Mouse (Mus musculus): ENCODE data around the gene Cyp11a1. TPM values are rescaled to one million over a fixed set of nuclear protein-coding genes. Genes with fewer than 3 reads are reported as not detected.

Gene Cyp11a1
- polyA plus RNA-seq, 1 experiment from 2014 or later: 0.26 TPM

DNA sequence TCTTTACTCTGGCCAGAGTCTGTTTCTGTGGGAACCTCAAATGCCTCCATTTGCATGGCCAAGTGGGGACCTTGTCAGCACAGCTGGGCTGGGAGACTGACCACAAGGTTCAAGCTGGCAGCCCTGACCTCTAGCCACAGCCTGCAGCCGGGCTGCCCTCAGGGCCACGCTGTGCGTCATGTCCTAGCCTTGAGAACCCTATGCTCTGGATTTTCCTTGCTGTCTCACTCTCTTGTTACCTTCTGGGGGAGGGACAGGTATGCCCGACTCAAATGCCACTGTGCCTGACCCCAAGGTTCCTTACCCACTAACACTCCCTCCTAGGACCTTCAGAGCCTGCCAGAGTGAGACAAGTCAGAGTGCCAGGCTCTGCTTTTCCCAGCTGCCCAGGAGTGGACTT lies 30.8 kb downstream of the Cyp11a1 start:
- WGBS: 68% methylated on average over 4 of the region's 4 CpGs
- peaks cover 4% of the 10 kb centered on the region; the same call in 1 of the 2 replicates for H3K4me1 ChIP-seq (ENCODE audit: control insufficient read depth, insufficient read depth, low read length)

DNA sequence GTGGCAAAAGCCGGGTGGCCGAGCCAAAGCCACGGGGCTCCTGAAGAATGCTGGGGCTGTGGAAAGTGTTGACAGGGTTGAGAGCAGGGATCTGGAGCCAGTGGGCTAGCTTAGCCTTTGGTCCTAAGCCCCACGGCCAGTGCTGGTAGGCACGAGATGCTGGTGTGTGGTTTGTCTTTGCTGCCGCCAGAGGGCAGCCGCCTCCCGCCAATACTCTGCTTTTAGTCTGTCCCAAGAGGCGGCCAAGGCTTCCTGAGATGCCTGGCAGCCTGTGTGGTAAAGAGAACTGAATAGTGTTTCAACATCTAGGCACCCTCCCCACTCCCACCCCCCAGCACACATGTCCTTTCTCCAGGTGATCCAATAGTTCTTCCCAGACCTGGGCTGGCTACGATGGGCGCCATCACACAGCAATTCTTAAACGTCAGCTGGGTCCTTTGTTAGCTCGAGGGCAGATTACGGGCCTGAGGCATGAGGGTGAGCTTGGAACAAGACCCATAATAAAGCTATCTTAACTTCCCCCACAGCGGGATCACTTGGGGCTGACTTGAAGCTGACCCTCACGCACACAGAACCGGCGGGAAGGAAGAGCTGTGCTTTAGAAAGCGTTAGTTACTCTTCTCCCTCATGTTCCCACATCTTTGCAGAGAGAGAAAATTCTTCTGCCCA lies 32.4 kb downstream of the Cyp11a1 start:
- ATAC-seq (ENCODE audit: insufficient number of reproducible peaks, insufficient read depth, low FRiP score, low read depth): peak; percentile 53; the same call in 1 of the 2 replicates
- 31% methylated on average over 19 of the region's 19 CpGs for WGBS
- no peaks in the 10 kb centered on the region for H3K36me3 ChIP-seq (ENCODE audit: control insufficient read depth, insufficient read depth, low read length)
- H3K9me3 ChIP-seq (ENCODE audit: control insufficient read depth, low read depth, low read length): no peaks in the 10 kb centered on the region
- no peak overlapping the region for H3K9ac ChIP-seq (replicated peaks; ENCODE audit: low read depth, low read length)
- no peak overlapping the region for H3K4me2 ChIP-seq (replicated peaks; ENCODE audit: low read depth, low read length)
- H3K4me1 ChIP-seq (ENCODE audit: control insufficient read depth, insufficient read depth, low read length): peaks cover 4% of the 10 kb centered on the region; the same call in 1 of the 2 replicates
- H3K27me3 ChIP-seq (ENCODE audit: control insufficient read depth, insufficient read depth, low read length): no peaks in the 10 kb centered on the region
- H3K27ac ChIP-seq (ENCODE audit: low read length): no peak overlapping the region
- H3K4me3 ChIP-seq (ENCODE audit: low read depth, low read length): no peak overlapping the region

More for the DNA sequence above, 30.8 kb downstream of the Cyp11a1 start:
- Histone ChIP-seq H3K36me3 (ENCODE audit: control insufficient read depth, insufficient read depth, low read length) (no peaks in the 10 kb centered on the region), H3K9ac (replicated peaks; ENCODE audit: low read depth, low read length) (no peak overlapping the region), H3K4me2 (replicated peaks; ENCODE audit: low read depth, low read length) (no peak overlapping the region), H3K27ac (ENCODE audit: low read length) (no peak overlapping the region), H3K4me3 (ENCODE audit: low read depth, low read length) (no peak overlapping the region), H3K9me3 (ENCODE audit: control insufficient read depth, low read depth, low read length) (no peaks in the 10 kb centered on the region), H3K27me3 (ENCODE audit: control insufficient read depth, insufficient read depth, low read length) (no peaks in the 10 kb centered on the region)
- ATAC-seq (ENCODE audit: insufficient number of reproducible peaks, insufficient read depth, low FRiP score, low read depth): no peak

DNA sequence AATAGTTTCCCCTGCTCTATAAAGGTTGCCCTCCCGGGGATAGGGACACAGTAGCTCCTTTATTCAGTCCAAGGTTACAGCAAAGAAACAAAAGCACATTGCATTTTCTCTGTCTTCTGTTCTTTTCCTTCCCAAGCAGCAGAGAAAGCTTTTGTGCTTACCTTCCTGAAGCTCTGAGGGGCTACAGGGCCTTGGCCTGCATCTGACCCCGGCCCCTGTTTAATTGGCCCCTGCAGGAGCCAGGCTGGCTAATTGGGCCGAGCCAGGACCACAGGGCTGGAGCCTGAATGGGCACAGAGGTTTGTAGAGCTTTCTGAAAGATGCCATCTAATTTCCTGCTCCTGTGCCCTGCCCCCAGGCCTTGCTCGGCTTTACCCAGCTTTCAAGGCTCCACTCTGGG lies 34.8 kb downstream of the Cyp11a1 start:
- H3K27me3 ChIP-seq (ENCODE audit: control insufficient read depth, insufficient read depth, low read length): no peaks in the 10 kb centered on the region
- H3K9ac ChIP-seq (replicated peaks; ENCODE audit: low read depth, low read length): no peak overlapping the region
- H3K36me3 ChIP-seq (ENCODE audit: control insufficient read depth, insufficient read depth, low read length): no peaks in the 10 kb centered on the region
- H3K4me3 ChIP-seq (ENCODE audit: low read depth, low read length): no peak overlapping the region
- no peak overlapping the region for H3K4me2 ChIP-seq (replicated peaks; ENCODE audit: low read depth, low read length)
- H3K27ac ChIP-seq (ENCODE audit: low read length): no peak overlapping the region; the same call in 1 of the 2 replicates
- no peak for ATAC-seq (ENCODE audit: insufficient number of reproducible peaks, insufficient read depth, low FRiP score, low read depth)
- WGBS: 52% methylated on average over 4 of the region's 4 CpGs
- H3K9me3 ChIP-seq (ENCODE audit: control insufficient read depth, low read depth, low read length): no peaks in the 10 kb centered on the region
- H3K4me1 ChIP-seq (ENCODE audit: control insufficient read depth, insufficient read depth, low read length): peaks cover 6% of the 10 kb centered on the region; the same call in 1 of the 2 replicates

DNA sequence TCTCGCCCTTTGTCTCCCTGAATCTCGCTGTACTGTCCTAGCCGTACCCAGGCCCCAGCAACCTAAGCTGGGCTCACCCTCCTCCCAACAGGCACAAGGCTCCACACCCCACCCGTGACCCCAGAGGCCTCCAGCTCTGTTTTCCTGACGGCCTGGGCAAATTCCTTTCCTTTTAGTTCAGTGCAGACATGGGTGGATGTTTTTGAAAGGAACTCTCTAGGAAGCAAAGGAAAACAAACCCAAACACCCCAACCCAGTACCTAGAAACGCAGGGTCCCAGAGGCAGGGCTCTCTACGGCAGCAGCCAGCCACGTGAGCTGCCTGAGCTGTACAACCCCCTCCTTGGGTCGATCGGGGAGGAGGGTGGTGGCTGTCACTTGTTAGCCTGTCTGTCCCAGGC lies 36.2 kb downstream of the Cyp11a1 start:
- H3K36me3 ChIP-seq (ENCODE audit: control insufficient read depth, insufficient read depth, low read length): no peaks in the 10 kb centered on the region
- H3K9me3 ChIP-seq (ENCODE audit: control insufficient read depth, low read depth, low read length): no peaks in the 10 kb centered on the region
- peaks cover 6% of the 10 kb centered on the region; the same call in 1 of the 2 replicates for H3K4me1 ChIP-seq (ENCODE audit: control insufficient read depth, insufficient read depth, low read length)
- no peak overlapping the region for H3K4me3 ChIP-seq (ENCODE audit: low read depth, low read length)
- ATAC-seq (ENCODE audit: insufficient number of reproducible peaks, insufficient read depth, low FRiP score, low read depth): no peak
- no peak overlapping the region for H3K4me2 ChIP-seq (replicated peaks; ENCODE audit: low read depth, low read length)
- H3K9ac ChIP-seq (replicated peaks; ENCODE audit: low read depth, low read length): no peak overlapping the region
- WGBS: 32% methylated on average over 10 of the region's 10 CpGs
- no peaks in the 10 kb centered on the region for H3K27me3 ChIP-seq (ENCODE audit: control insufficient read depth, insufficient read depth, low read length)
- H3K27ac ChIP-seq (ENCODE audit: low read length): no peak overlapping the region

DNA sequence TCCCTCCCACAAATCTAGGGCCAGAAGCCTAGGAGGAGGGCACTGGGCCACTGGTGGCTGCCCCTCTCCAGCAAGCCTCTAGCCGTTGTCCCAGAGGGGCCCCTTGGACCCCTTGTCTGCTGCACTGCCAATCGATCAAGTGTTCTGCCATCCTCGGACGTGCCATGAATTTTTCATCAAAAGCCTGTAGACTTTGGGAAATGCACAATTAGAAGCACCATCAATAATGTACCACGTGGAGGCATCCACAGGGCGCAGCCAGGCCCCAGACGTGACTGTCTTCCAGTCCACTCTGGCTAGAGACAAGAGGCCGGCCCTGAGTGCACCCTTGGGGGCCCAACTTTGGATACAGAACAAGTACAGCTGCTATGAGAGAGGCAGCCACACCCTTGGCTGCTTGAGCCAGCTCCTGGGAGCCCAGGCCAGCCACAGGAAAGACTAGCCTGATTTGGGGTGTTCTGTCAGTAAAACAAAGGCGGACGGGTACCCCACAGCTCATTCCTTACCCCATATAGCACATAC lies 37.3 kb downstream of the Cyp11a1 start:
- no peak for ATAC-seq (ENCODE audit: insufficient number of reproducible peaks, insufficient read depth, low FRiP score, low read depth)
- no peaks in the 10 kb centered on the region for H3K36me3 ChIP-seq (ENCODE audit: control insufficient read depth, insufficient read depth, low read length)
- 83% methylated on average over 10 of the region's 10 CpGs for WGBS
- H3K27ac ChIP-seq (ENCODE audit: low read length): no peak overlapping the region
- H3K9ac ChIP-seq (replicated peaks; ENCODE audit: low read depth, low read length): no peak overlapping the region
- no peak overlapping the region for H3K4me2 ChIP-seq (replicated peaks; ENCODE audit: low read depth, low read length)
- H3K4me3 ChIP-seq (ENCODE audit: low read depth, low read length): no peak overlapping the region
- H3K4me1 ChIP-seq (ENCODE audit: control insufficient read depth, insufficient read depth, low read length): peaks cover 6% of the 10 kb centered on the region; the same call in 1 of the 2 replicates
- no peaks in the 10 kb centered on the region for H3K27me3 ChIP-seq (ENCODE audit: control insufficient read depth, insufficient read depth, low read length)
- no peaks in the 10 kb centered on the region for H3K9me3 ChIP-seq (ENCODE audit: control insufficient read depth, low read depth, low read length)

DNA sequence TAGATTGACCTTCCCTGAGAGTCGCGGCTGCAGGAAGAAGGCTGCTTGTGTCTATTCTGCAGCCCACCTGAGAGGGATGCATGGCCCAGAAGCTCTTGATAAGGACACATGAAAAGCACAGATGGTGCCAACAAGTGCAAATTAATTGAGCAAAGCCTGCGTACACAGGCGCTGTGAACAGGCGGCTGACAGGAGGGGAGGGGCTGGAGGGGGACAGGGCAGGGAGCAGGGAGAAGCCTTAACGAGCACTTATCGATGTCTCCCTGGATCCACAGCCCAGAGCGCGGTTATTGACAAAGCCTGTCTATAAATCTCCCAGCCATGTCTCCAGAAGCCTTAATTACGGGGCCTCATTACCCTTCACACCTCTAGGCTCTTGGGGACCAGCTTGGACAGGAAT lies 38.6 kb downstream of the Cyp11a1 start:
- no peak overlapping the region for H3K9ac ChIP-seq (replicated peaks; ENCODE audit: low read depth, low read length)
- H3K9me3 ChIP-seq (ENCODE audit: control insufficient read depth, low read depth, low read length): no peaks in the 10 kb centered on the region
- no peaks in the 10 kb centered on the region for H3K36me3 ChIP-seq (ENCODE audit: control insufficient read depth, insufficient read depth, low read length)
- H3K4me3 ChIP-seq (ENCODE audit: low read depth, low read length): no peak overlapping the region
- H3K4me2 ChIP-seq (replicated peaks; ENCODE audit: low read depth, low read length): no peak overlapping the region
- 32% methylated on average over 10 of the region's 10 CpGs for WGBS
- peaks cover 6% of the 10 kb centered on the region; the same call in 1 of the 2 replicates for H3K4me1 ChIP-seq (ENCODE audit: control insufficient read depth, insufficient read depth, low read length)
- no peak overlapping the region for H3K27ac ChIP-seq (ENCODE audit: low read length)
- no peaks in the 10 kb centered on the region for H3K27me3 ChIP-seq (ENCODE audit: control insufficient read depth, insufficient read depth, low read length)
- ATAC-seq (ENCODE audit: insufficient number of reproducible peaks, insufficient read depth, low FRiP score, low read depth): no peak

DNA sequence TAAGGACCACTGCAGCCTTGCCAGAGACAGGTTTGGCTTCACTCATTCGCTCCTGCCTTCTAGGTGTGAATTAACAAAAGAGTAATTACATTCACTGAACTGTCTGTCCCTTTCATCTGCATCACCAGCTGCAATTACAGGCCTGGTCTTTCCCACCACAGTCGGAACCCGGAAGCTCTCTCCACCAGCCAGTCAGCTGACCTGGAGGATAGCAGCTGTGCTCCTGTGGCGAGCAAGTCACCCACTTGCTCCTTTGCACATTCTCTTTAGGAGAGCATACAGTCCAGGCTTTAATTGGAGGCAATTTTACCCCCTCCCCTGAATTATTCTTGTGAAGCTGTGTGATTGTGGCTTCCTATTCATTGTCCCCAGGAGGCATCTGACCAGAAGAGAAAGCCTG lies 39.4 kb downstream of the Cyp11a1 start:
- Histone ChIP-seq H3K4me2 (replicated peaks; ENCODE audit: low read depth, low read length) (no peak overlapping the region), H3K9ac (replicated peaks; ENCODE audit: low read depth, low read length) (no peak overlapping the region), H3K4me3 (ENCODE audit: low read depth, low read length) (no peak overlapping the region), H3K9me3 (ENCODE audit: control insufficient read depth, low read depth, low read length) (no peaks in the 10 kb centered on the region), H3K36me3 (ENCODE audit: control insufficient read depth, insufficient read depth, low read length) (no peaks in the 10 kb centered on the region), H3K27me3 (ENCODE audit: control insufficient read depth, insufficient read depth, low read length) (no peaks in the 10 kb centered on the region), H3K4me1 (ENCODE audit: control insufficient read depth, insufficient read depth, low read length) (peaks cover 6% of the 10 kb centered on the region; the same call in 1 of the 2 replicates), H3K27ac (ENCODE audit: low read length) (no peak overlapping the region)
- ATAC-seq (ENCODE audit: insufficient number of reproducible peaks, insufficient read depth, low FRiP score, low read depth): no peak
- 39% methylated on average over 4 of the region's 4 CpGs for WGBS

DNA sequence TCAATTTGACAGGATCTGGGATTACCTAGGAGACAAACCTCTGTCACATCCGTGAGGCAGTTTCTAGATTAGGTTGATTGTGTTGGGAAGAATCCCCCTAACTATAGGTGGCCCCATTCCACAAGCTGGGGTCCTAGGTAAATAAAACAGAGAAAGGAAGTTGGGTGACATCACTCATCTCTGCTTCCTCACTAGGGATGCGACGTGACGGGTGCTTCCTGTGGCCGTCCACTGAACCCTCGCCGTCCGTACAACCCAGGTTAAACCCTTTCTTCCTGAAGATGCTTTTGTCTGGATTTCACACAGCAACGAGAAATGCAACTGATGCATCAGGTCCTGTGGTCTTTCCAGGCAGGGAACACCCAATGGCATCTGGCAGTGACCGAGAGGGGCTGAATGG lies 40.9 kb downstream of the Cyp11a1 start:
- peaks cover 2% of the 10 kb centered on the region; the same call in 1 of the 2 replicates for H3K4me1 ChIP-seq (ENCODE audit: control insufficient read depth, insufficient read depth, low read length)
- H3K4me3 ChIP-seq (ENCODE audit: low read depth, low read length): no peak overlapping the region
- no peak overlapping the region for H3K4me2 ChIP-seq (replicated peaks; ENCODE audit: low read depth, low read length)
- no peaks in the 10 kb centered on the region for H3K27me3 ChIP-seq (ENCODE audit: control insufficient read depth, insufficient read depth, low read length)
- no peak overlapping the region for H3K27ac ChIP-seq (ENCODE audit: low read length)
- ATAC-seq (ENCODE audit: insufficient number of reproducible peaks, insufficient read depth, low FRiP score, low read depth): no peak
- 62% methylated on average over 10 of the region's 10 CpGs for WGBS
- H3K9me3 ChIP-seq (ENCODE audit: control insufficient read depth, low read depth, low read length): no peaks in the 10 kb centered on the region
- H3K36me3 ChIP-seq (ENCODE audit: control insufficient read depth, insufficient read depth, low read length): no peaks in the 10 kb centered on the region
- H3K9ac ChIP-seq (replicated peaks; ENCODE audit: low read depth, low read length): no peak overlapping the region
